Mouse (Mus musculus) CH12.LX (cell line): ENCODE measurements around the gene Cacna1s. TPM values are rescaled to one million over a fixed set of nuclear protein-coding genes. Genes with fewer than 3 reads are reported as not detected.

Experiments
- DNase-seq: peaks from one replicate; pipeline ENCODE4 v3.0.0-alpha.2; 2013; ENCODE audit errors: extremely low read depth
- H3K27ac ChIP-seq: 2 replicates; pipeline ENCODE4 v1.5.1; 2012; ENCODE audit warnings: low read depth, mild to moderate bottlenecking, control low read depth, moderate library complexity; ENCODE audit not compliant: insufficient read depth
- H3K27me3 ChIP-seq: replicated peaks from 2 replicates; pipeline ENCODE3; 2012; ENCODE audit warnings: inconsistent platforms
- H3K36me3 ChIP-seq, 2 experiments: replicated peaks in 1 of 2; 2 replicates each; pipeline versions ENCODE3 to v1.6.1; 2012; ENCODE audit warnings: inconsistent platforms in 1 of 2, low read length in 1 of 2, mild to moderate bottlenecking in 1 of 2, mixed read lengths in 1 of 2, moderate library complexity in 1 of 2; ENCODE audit not compliant: control insufficient read depth in 1 of 2, insufficient read depth in 1 of 2
- H3K4me1 ChIP-seq, 2 experiments: 2 replicates each; pipeline ENCODE4 v1.6.1; 2012; ENCODE audit warnings: inconsistent platforms in 1 of 2, moderate library complexity in 1 of 2; ENCODE audit not compliant: insufficient read depth in 2 of 2, control insufficient read depth in 1 of 2
- H3K4me2 ChIP-seq: 2 replicates; pipeline ENCODE4 v1.6.1; 2012; ENCODE audit warnings: low read depth, mild to moderate bottlenecking, control low read depth; ENCODE audit not compliant: poor library complexity, insufficient read depth, severe bottlenecking
- H3K4me3 ChIP-seq, 3 experiments: fragments of 150-350 bp in 1 of 3; sonication (generic) in 1 of 3; replicated peaks in 1 of 3; 2 replicates each; pipeline versions ENCODE3 to v1.5.1; 2011 to 2012; ENCODE audit warnings: low read depth in 2 of 3, low read length in 2 of 3, mild to moderate bottlenecking in 2 of 3, moderate library complexity in 2 of 3, control low read depth in 1 of 3, improper control_type of control experiment in 1 of 3, inconsistent platforms in 1 of 3, mixed read lengths in 1 of 3; ENCODE audit not compliant: poor library complexity in 1 of 3
- H3K79me2 ChIP-seq: replicated peaks from 2 replicates; pipeline ENCODE4 v1.6.1; 2012; ENCODE audit warnings: mild to moderate bottlenecking, moderate library complexity; ENCODE audit not compliant: control insufficient read depth, poor library complexity, insufficient read depth, severe bottlenecking; ENCODE audit errors: extremely low read depth
- H3K9ac ChIP-seq: 2 replicates; pipeline ENCODE4 v1.6.1; 2012; ENCODE audit warnings: low read depth, mild to moderate bottlenecking, control low read depth, moderate library complexity; ENCODE audit not compliant: insufficient read depth
- H3K9me3 ChIP-seq: replicated peaks from 2 replicates; pipeline ENCODE3; 2012; ENCODE audit warnings: low read length, inconsistent platforms, mixed read lengths
- BHLHE40 ChIP-seq: IDR thresholded peaks from 2 replicates; pipeline ENCODE4 v1.6.1; 2011; ENCODE audit warnings: mild to moderate bottlenecking, low read depth, low read length, improper control_type of control experiment
- CHD1 ChIP-seq: IDR thresholded peaks from 2 replicates; pipeline ENCODE4 v1.6.1; 2012; ENCODE audit warnings: low read depth, low read length, improper control_type of control experiment, inconsistent platforms
- CHD2 ChIP-seq: IDR thresholded peaks from 2 replicates; pipeline ENCODE4 v1.6.1; 2011; ENCODE audit warnings: low read length, improper control_type of control experiment
- ELF1 ChIP-seq: IDR thresholded peaks from 2 replicates; pipeline ENCODE4 v1.6.1; 2014; ENCODE audit warnings: low read depth, mild to moderate bottlenecking, inconsistent platforms, low read length, improper control_type of control experiment
- EP300 ChIP-seq: IDR thresholded peaks from 2 replicates; pipeline ENCODE4 v1.6.1; 2011; ENCODE audit warnings: low read length, improper control_type of control experiment
- ETS1 ChIP-seq: conservative IDR thresholded peaks from 2 replicates; pipeline ENCODE4 v1.6.1; 2012; ENCODE audit warnings: low read depth, mild to moderate bottlenecking, inconsistent platforms, low read length, improper control_type of control experiment, moderate library complexity
- HCFC1 ChIP-seq: IDR thresholded peaks from 2 replicates; pipeline ENCODE4 v1.6.1; 2012; ENCODE audit warnings: low read depth, mild to moderate bottlenecking, inconsistent platforms, low read length, improper control_type of control experiment
- IRF4 ChIP-seq: IDR thresholded peaks from 2 replicates; pipeline ENCODE4 v1.6.1; 2014; ENCODE audit warnings: low read depth, mild to moderate bottlenecking, inconsistent platforms, low read length, improper control_type of control experiment
- JUN ChIP-seq: IDR thresholded peaks from 2 replicates; pipeline ENCODE4 v1.6.1; 2011; ENCODE audit warnings: low read depth, mild to moderate bottlenecking, low read length, improper control_type of control experiment, moderate library complexity; ENCODE audit not compliant: insufficient read depth
- MAFK ChIP-seq: IDR thresholded peaks from 2 replicates; pipeline ENCODE4 v1.6.1; 2011; ENCODE audit warnings: low read length, improper control_type of control experiment; ENCODE audit not compliant: insufficient replicate concordance
- MAX ChIP-seq: IDR thresholded peaks from 2 replicates; pipeline ENCODE4 v1.6.1; 2011; ENCODE audit warnings: low read length, improper control_type of control experiment
- MAZ ChIP-seq: IDR thresholded peaks from 2 replicates; pipeline ENCODE4 v1.6.1; 2012; ENCODE audit warnings: low read depth, mild to moderate bottlenecking, inconsistent platforms, low read length, improper control_type of control experiment, moderate library complexity
- MEF2A ChIP-seq: IDR thresholded peaks from 2 replicates; pipeline ENCODE4 v1.6.1; 2014; ENCODE audit warnings: low read depth, mild to moderate bottlenecking, inconsistent platforms, low read length, improper control_type of control experiment, borderline replicate concordance
- MYC ChIP-seq: IDR thresholded peaks from 2 replicates; pipeline ENCODE4 v1.6.1; 2011; ENCODE audit warnings: low read depth, mild to moderate bottlenecking, improper control_type of control experiment, low read length
- NELFE ChIP-seq: IDR thresholded peaks from 2 replicates; pipeline ENCODE4 v1.6.1; 2011; ENCODE audit warnings: low read depth, low read length, improper control_type of control experiment
- PAX5 ChIP-seq: IDR thresholded peaks from 2 replicates; pipeline ENCODE4 v1.6.1; 2012; ENCODE audit warnings: low read length, inconsistent platforms, mixed read lengths
- RCOR1 ChIP-seq: conservative IDR thresholded peaks from 2 replicates; pipeline ENCODE4 v1.6.1; 2012; ENCODE audit warnings: low read depth, mild to moderate bottlenecking, inconsistent platforms, low read length, improper control_type of control experiment
- TCF12 ChIP-seq: IDR thresholded peaks from 2 replicates; pipeline ENCODE4 v1.6.1; 2014; ENCODE audit warnings: low read depth, mild to moderate bottlenecking, inconsistent platforms, low read length, improper control_type of control experiment
- USF1 ChIP-seq: IDR thresholded peaks from 2 replicates; pipeline ENCODE4 v1.6.1; 2014; ENCODE audit warnings: low read depth, mild to moderate bottlenecking, inconsistent platforms, low read length, improper control_type of control experiment
- ZC3H11A ChIP-seq: IDR thresholded peaks from 2 replicates; pipeline ENCODE4 v1.6.1; 2012; ENCODE audit warnings: low read depth, mild to moderate bottlenecking, inconsistent platforms, low read length, improper control_type of control experiment
- ZKSCAN1 ChIP-seq: IDR thresholded peaks from 2 replicates; pipeline ENCODE4 v1.6.1; 2012; ENCODE audit warnings: low read depth, inconsistent platforms, low read length, improper control_type of control experiment, borderline replicate concordance
- ZMIZ1 ChIP-seq: IDR thresholded peaks from 2 replicates; pipeline ENCODE4 v1.6.1; 2012; ENCODE audit warnings: low read depth, mild to moderate bottlenecking, inconsistent platforms, low read length, improper control_type of control experiment
- dilution Hi-C: fragments of 300-500 bp; cut with MboI; formaldehyde crosslinking; loops from 2 replicates; pipeline ENCODE4 v1.14.3; 2020; ENCODE audit warnings: low sequenced_read_pairs; ENCODE audit not compliant: extremely low pct_unique_long_range_greater_than_20kb, extremely low pct_ligation_motif_present
- in situ Hi-C: fragments of 300-500 bp; cut with MboI; formaldehyde crosslinking; loops from 3 replicates; pipeline ENCODE4 v1.14.3; 2019; ENCODE audit warnings: low sequenced_read_pairs, low pct_ligation_motif_present, low pct_unique_long_range_greater_than_20kb, mixed read lengths
- polyA plus RNA-seq: library from polyadenylated mRNA; unstranded; fragments of >175 nt; gene quantifications from 2 replicates; pipeline ENCODE4 v1.2.1, GENCODE M21; 2012; ENCODE audit warnings: low read depth; ENCODE audit not compliant: insufficient read length
- total RNA-seq, 2 experiments: library from RNA; depleted of rRNA; stranded (reverse); fragments of 300-350 nt in 1 of 2; fragments of >200 nt in 1 of 2; gene quantifications; 2 replicates each; pipeline ENCODE4 v1.2.3; 2012 to 2014

The Cacna1s gene
- total and polyA plus RNA-seq, 3 experiments: 33.9 to 90.0 (median 61.7) TPM

DNA sequence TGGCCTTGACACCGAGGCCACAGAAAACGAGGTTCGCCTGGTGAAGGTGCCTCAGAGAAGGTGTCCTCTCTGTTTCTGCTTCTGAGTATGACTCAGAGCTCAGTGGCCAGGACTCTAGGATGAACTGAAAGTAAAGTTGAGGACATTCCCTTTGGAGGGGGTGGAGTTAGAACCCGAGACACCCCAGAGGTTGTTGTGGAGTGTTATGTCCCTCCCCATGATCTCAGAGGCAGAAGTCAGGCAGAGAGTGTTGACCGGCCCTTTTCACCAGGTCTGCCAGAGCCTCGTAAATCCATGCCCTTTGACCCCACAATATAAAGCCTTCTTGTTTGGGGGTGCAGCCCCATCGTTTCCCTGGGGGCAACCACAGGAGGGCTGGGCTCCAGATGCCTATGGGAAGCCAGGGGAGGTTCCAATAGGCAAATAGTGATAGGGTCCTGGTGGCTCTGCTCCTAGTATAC, 84.6 kb downstream of the Cacna1s start:
- Histone ChIP-seq H3K4me2 (peak overlapping the region; percentile 52), H3K36me3 (peaks cover 0 to 10% of the 10 kb centered on the region in 2 experiments), H3K4me3 (peak overlapping the region; percentile 25 to 46 (median 31)), H3K4me1 (peaks cover 53 to 94% of the 10 kb centered on the region in 2 experiments), H3K79me2 (peaks cover 38% of the 10 kb centered on the region), H3K9ac (peak overlapping the region; percentile 53), H3K27ac (peak overlapping the region; percentile 99), H3K9me3 (no peaks in the 10 kb centered on the region), H3K27me3 (no peaks in the 10 kb centered on the region)
- TF ChIP-seq ZC3H11A (no peak), MAX (peak; percentile 25; the same call in 1 of the 2 replicates), HCFC1 (0 out of 2 replicates have a peak, but pooled peaks have one; percentile 25), ELF1 (no peak), MYC (no peak), RCOR1 (no peak), JUN (peak; percentile 12; the same call in 1 of the 2 replicates), USF1 (no peak), MAZ (peak; percentile 54; the same call in 1 of the 2 replicates), NELFE (no peak), TCF12 (peak; percentile 45), IRF4 (peak; percentile 79), CHD2 (peak; percentile 42; the same call in 1 of the 2 replicates), ETS1 (peak; percentile 53), ZMIZ1 (peak; percentile 37), CHD1 (no peak), EP300 (peak; percentile 7; the same call in 1 of the 2 replicates), MEF2A (peak; percentile 14; the same call in 1 of the 2 replicates), ZKSCAN1 (no peak), PAX5 (no peak)
- in situ Hi-C loops (loop anchor here (10.0 kb wide), 1 partner anchor 372 kb away; the partner anchor contains the start of gene Phlda3), dilution Hi-C loops (no loop called here)
- DNase-seq: peak; percentile 74

DNA sequence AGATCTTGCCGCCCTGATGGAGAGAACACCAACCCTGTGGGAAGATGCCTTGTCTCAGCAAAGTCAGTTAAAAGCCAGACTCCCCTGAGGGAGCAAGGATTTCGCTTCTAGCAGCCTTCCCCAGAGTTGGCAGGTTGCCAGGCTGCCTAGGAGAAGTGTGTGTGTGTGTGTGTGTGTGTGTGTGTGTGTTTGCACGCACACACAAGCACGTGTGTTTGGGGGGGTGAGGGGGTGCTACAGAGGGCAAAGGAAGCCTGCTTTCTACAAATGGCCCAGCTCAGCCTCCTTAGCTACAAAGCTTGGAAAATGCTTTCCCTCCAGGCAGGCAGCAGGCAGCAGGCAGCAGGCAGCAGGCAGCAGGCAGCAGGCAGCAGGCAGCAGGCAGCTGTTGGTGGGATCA, 85.0 kb downstream of the Cacna1s start:
- H3K9ac ChIP-seq: peak overlapping the region; percentile 53
- dilution Hi-C loops: no loop called here
- TF ChIP-seq BHLHE40: peak; percentile 89
- TF ChIP-seq ETS1: peak; percentile 34; the same call in 1 of the 2 replicates
- no peak for TF ChIP-seq MAFK
- no peak for TF ChIP-seq MAZ
- peaks cover 34% of the 10 kb centered on the region for H3K79me2 ChIP-seq
- H3K36me3 ChIP-seq: peaks cover 0 to 11% of the 10 kb centered on the region in 2 experiments
- H3K4me1 ChIP-seq: peaks cover 57 to 94% of the 10 kb centered on the region in 2 experiments
- H3K4me2 ChIP-seq: peak overlapping the region; percentile 52
- H3K27ac ChIP-seq: peak overlapping the region; percentile 99
- in situ Hi-C loops: loop anchor here (10.0 kb wide), 1 partner anchor 373 kb away; the partner anchor contains the start of gene Phlda3
- no peaks in the 10 kb centered on the region for H3K9me3 ChIP-seq
- no peaks in the 10 kb centered on the region for H3K27me3 ChIP-seq
- no peak for DNase-seq
- peak overlapping the region in 2 of 3 experiments; percentile 25 to 46 for H3K4me3 ChIP-seq
